Mouse (Mus musculus) NIH3T3 (cell line): ENCODE data around the gene Dync1li1.
"Not testable (repeated sequence)": the region's sequence is repeated elsewhere in the genome, so short reads cannot be mapped to it uniquely, and the experiment has no call there.

ENCODE experiments used
- DNase-seq: peaks from one replicate; pipeline ENCODE4 v3.0.0-alpha.2; 2012; ENCODE audit warnings: low read depth

Dync1li1 gene

DNA sequence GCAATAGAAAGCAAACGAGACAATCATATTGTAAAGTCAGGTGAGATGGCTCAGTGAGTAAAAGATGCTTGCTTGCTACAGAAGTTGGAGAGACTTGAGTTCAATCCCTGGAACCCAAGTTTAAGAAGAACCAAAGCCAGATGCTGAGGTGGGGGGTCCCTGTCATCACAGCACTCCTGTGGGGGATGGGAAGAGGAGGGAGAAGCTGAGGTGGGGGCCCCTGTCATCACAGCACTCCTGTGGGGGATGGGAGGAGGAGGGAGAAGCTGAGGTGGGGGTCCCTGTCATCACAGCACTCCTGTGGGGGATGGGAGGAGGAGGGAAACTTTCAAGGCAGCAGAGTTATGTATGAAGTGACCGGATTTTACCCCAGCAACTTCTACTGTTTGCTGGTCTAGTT, 15.0 kb upstream of the Dync1li1 start:
- no peak for DNase-seq

GRCm38 (mm10) chr9:114678576-114678975, 10.0 kb upstream of the Dync1li1 start:
- peak; percentile 68 for DNase-seq

DNA sequence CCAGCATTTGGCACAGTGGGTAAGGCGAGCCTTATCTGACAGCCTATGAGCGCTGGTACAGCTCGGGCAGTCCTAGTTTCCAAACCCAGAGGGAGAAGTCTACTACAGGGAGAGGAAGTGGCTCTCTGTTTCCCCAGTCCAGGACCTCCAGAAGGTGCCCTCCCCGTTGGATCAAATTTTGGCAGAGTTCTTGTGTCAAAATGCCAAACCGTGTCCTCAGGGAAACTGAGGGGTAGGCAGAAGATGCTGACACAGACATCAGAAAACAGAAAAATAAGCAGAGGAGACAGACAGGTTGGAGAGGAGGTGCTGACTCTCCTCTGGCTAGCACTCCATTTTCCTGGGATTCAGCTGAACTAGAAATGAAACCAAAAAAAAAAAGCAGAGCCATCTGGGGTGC, 8.6 kb upstream of the Dync1li1 start:
- DNase-seq: no peak

DNA sequence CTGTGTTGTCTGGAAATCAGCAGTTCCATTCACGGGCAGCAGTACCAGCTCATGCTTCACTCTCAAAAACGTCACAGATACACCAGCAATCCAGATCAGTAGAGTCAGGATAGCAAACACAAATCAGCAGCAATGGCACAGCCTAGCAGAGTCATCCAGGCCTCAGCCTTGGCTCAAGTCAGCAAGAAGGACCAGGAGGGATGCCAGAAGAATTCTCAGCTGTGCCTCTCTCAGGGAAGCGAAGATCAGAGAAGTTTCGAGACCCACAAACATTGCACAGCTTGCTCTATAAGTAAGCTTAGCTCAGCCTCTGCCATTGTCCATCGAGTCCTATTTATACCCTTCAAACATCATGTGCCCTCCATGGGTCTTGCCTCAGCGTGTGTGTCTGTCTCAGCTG, 8.1 kb upstream of the Dync1li1 start:
- DNase-seq: peak; percentile 28

DNA sequence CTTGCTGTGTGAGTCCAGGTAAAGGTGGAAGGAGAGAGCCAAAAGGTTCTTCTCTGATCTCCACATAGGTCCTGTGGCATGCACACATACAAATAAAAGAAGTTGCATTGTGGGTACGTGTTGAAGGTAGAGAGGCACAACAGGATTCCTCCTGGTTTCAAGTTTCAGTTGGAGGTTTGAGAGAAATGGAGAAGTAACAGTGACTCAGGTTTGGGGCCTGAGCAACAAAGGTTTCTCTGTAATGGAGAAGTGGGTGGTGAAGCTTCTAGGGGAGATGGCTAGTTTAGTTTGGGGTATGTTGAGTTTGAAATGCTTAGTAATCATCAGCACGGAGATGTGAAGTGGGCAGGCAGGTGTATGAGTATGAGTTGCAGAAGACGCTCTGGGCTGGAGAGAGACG, 6.4 kb upstream of the Dync1li1 start:
- no peak for DNase-seq

DNA sequence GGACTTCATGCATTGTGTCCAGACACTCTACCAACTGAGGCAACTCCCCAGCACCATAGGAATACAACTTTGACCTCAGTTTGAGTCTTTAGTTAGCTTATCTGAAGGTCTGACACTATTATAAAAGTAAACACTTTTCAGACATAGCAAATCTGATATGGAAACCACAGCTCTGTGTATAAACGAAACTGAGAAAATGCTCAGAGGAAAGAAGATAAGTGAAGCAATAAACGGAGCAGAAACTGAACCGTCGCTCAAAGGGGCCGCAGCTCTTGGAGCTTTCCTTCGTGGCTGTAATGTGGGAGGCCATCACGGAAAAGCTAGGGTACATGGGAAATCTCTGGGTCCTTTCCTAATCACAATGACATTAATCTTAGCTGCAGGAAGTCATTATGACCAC, 2.3 kb upstream of the Dync1li1 start:
- DNase-seq: no peak

- DNase-seq: no peak
Observed at GRCm38 (mm10) chr9:114687639-114688038, 951 bp upstream of the Dync1li1 start.

- DNase-seq: peak; percentile 54
Observed at GRCm38 (mm10) chr9:114688953-114689407, 390 bp downstream of the Dync1li1 start.

DNA sequence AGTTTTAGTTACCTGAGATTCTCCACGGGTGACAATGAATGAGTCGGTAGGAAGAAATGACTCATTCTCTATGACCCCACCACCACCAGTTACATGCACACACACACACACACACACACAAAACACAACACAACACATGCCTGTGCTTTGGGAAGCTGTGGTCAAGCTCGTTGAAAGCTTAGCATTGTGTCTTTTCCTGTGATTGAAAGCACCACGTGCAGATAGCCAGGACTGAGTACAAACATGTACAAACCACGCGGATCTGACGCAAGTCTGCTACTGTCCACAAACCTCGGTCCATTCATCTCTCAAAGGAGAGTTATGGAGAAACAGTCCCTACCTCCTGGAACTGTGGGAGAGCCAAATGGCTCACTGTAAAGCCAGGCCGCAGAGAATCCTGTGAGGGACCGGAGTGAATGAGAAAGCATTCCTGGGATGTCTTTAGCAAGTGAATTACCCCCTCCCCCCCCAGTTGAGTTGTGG, 1.6 kb downstream of the Dync1li1 start:
- DNase-seq: peak; percentile 80

DNA sequence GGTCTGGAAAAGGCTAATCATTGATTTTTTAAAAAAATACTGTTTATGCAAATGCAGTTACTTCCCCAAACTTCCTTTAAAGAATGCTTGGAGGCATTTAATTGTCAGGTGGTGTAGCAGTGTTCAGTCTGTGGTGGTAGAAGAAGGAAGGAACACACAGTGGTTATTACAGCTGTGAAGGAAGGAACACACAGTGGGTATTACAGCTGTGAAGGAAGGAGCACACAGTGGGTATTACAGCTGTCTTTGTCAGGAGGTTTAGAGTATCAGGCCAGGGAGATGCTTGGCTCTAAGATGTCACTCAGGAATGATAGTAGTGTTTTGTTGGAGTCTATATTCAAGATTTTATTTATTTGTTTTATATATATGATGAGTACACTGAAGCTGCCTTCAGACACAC, 2.5 kb downstream of the Dync1li1 start:
- no peak for DNase-seq

DNA sequence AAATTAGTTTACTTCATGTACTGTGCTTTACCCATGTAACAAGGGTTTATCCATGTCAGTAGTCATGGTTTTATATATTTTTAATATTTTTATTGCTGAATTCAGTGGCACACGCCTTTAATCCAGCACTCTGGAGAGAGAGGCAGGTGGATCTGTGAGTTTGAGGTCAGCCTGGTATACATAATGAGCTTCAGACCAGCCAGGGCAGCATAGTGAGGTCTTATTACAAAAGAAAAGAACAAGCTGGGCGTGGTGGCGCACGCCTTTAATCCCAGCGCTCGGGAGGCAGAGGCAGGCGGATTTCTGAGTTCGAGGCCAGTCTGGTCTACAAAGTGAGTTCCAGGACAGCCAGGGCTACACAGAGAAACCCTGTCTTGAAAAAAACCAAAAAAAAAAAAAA, 7.1 kb downstream of the Dync1li1 start:
- not testable (repeated sequence) for DNase-seq

- no peak for DNase-seq
Observed at GRCm38 (mm10) chr9:114697072-114697471, 8.5 kb downstream of the Dync1li1 start.

DNA sequence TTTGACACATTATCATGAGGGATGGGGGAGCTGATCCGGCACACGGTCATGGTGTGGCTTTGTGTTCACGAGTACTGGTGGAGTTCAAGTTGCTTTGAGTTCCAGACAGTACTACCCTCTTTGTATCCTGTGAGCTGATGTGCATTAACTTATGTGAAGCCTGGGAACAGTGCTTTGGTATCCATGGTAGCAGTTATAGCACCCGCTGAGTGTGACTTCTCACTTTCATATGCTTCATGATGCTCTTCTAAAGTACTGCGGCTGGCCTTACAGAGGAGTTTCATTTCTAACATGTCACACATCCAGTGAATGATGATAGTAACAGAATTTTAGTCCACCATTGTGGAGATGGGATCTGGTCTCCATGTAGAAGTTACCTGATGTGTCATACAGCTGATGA, 9.3 kb downstream of the Dync1li1 start:
- no peak for DNase-seq

- DNase-seq: no peak
Observed at GRCm38 (mm10) chr9:114699262-114699661, 10.7 kb downstream of the Dync1li1 start.

DNA sequence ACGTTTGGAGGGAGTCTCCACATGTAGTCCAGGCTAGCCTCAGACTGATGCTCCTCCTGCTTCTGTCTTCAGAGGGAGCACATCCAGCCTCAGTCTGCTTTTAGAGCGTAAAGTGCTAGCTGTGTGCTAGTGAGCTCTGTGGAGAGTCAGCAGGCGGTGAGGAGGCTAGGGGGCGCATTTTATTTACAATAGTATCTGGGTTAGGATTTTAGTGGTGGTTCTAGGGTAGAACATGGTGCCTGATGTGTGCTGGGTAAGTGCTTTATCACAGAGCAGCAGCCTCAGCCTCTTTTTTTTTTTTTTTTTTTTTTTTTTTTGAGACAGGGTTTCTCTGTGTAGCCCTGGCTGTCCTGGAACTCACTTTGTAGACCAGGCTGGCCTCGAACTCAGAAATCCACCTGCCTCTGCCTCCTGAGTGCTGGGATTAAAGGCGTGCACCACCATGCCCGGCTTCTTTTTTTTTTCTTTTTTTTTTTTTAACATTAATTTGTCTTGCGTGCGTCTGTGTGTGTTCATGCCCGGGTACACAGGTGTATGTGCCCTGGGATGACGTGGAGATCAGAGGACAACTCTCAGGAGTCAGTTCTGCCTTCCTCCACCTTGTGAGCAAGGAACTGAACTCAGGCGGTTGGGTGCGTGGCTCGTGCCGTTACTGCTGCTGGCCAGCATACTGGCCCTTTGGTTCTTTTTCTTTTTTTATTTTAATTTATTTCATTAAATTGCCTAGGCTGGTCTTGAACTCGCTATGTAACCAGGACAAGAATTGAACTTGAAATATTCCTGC, 11.5 kb downstream of the Dync1li1 start:
- DNase-seq: no peak

DNA sequence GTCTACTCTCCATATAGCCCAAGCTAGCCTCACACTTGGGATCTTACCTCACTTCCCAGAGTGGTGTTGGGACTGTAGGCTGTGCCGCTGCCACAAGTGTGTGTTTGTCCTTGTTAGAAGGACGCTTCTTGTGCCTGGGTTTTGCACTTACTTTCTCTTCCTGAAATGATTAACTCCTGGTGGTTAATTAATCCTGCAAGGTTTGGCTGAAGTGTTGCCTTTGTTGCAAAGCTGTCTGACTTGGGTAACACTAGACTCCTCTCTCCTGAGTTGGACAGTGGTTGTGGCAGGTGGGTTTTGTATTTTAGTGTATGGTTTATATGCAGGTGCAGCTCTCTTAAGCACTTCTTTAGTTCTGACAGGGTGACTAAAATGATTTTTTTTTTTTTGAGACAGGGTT, 12.4 kb downstream of the Dync1li1 start:
- DNase-seq: no peak

DNA sequence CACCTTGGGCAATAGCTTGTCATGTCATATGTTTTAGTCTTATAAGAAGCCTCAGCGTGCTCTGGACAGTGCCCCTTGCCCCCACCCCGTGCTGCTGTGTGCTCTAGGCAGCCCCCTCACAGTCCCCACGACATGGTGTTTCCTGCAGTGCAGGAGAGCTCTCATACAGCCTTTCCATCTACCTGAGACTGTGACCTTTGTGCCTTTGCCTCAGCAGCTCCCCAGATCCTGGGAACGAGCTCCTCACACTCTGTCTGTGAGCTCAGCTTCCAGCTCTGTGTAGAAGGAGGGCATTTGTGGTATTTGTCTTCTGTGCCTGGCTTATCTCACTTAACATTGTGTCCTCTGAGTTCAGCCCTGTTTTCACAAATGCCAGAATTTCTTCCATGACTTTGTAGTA, 13.3 kb downstream of the Dync1li1 start:
- DNase-seq: no peak

GRCm38 (mm10) chr9:114707805-114708204, 19.2 kb downstream of the Dync1li1 start:
- no peak for DNase-seq

GRCm38 (mm10) chr9:114710345-114710744, 21.8 kb downstream of the Dync1li1 start:
- DNase-seq: peak; percentile 45

- DNase-seq: no peak
Observed at GRCm38 (mm10) chr9:114713481-114713880, 24.9 kb downstream of the Dync1li1 start.

DNA sequence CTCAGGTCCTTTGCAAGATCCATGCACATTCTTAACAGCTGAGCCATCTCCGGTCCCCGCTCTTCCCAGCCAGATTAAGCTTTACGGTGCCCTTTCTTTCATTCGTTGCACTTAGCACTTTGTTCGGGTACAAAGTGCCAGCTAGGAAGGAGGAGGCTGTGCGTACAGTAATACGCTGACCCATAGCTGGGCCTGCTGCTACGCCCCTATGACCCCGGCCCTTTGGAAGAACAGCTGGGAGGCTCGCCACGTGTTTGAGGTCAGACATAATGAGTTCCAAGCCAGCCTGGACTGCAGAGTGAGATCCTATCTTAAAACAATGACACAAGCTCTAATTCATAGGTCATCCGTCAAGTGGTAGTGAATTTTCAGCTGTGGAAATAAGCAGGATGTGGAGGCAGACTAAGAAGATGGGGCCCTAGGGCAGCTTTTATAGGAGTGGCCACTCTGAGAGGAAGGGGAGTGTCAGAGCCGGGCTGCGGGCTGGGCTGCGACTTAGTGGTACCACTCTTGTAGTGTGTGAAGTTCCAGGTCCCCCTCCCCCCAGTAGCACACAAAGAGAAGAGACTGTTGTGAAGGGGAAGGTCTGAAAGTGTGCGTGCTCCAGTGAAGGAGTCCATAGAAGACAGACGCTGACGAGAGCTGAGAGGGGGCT, 28.2 kb downstream of the Dync1li1 start:
- DNase-seq: no peak

DNA sequence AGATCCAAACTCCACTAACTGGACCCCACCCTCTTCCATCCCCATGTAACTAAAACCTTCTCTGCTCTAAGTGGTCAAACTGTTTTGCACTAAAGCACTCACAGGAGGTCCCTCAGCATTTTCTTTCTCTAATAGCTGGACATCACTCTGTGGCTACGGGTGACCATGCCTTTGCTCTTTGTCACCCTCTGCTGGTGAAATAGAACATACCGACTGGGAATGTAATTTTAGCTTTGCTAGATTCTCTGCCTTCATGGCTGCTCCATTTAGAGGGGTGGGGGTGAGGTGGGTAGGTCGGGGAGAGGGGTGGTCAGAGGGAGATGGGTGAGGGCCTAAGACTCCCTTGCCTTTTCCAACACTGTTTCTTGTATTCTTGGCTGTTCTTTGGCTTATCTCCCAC, 38.7 kb downstream of the Dync1li1 start:
- DNase-seq: peak; percentile 80

GRCm38 (mm10) chr9:114728432-114728831, 39.8 kb downstream of the Dync1li1 start:
- not testable (repeated sequence) for DNase-seq
